Mouse (Mus musculus) kidney, embryonic 14.5 days (tissue): Measurements from ENCODE around the gene Cd93. TPM values are rescaled to one million over a fixed set of nuclear protein-coding genes. Genes with fewer than 3 reads are reported as not detected.
A peak's percentile ranks its signal among the peaks of the same experiment; 100 is the strongest.

Source experiments
- ATAC-seq: fragments of 200-750 bp; cut with Nextera tagmentation; 2 replicates; pipeline ENCODE4 v1.8.0; 2017; ENCODE audit warnings: moderate number of reproducible peaks, mild to moderate bottlenecking, moderate TSS enrichment, moderate library complexity; ENCODE audit not compliant: low FRiP score, low TSS enrichment
- H3K27ac ChIP-seq: fragments of 300-500 bp; sonication (generic); 2 replicates; pipeline ENCODE4 v1.5.1; 2014; ENCODE audit warnings: low read depth, mild to moderate bottlenecking, low read length, moderate library complexity, mixed read lengths
- H3K27me3 ChIP-seq: fragments of 300-500 bp; sonication (generic); 2 replicates; pipeline ENCODE4 v1.6.1; 2014; ENCODE audit warnings: mild to moderate bottlenecking, low read length; ENCODE audit not compliant: control insufficient read depth, insufficient read depth
- H3K36me3 ChIP-seq: fragments of 300-500 bp; sonication (generic); 2 replicates; pipeline ENCODE4 v1.6.1; 2014; ENCODE audit warnings: low read length, mixed read lengths; ENCODE audit not compliant: control insufficient read depth, insufficient read depth
- H3K4me1 ChIP-seq: fragments of 300-500 bp; sonication (generic); 2 replicates; pipeline ENCODE4 v1.6.1; 2014; ENCODE audit warnings: low read length, mixed read lengths; ENCODE audit not compliant: control insufficient read depth, insufficient read depth
- H3K4me2 ChIP-seq: fragments of 300-500 bp; sonication (generic); replicated peaks from 2 replicates; pipeline ENCODE4 v1.6.1; 2014; ENCODE audit warnings: low read depth, mild to moderate bottlenecking, low read length
- H3K4me3 ChIP-seq: fragments of 300-500 bp; sonication (generic); 2 replicates; pipeline ENCODE4 v1.5.1; 2014; ENCODE audit warnings: mild to moderate bottlenecking, low read length
- H3K9ac ChIP-seq: fragments of 300-500 bp; sonication (generic); 2 replicates; pipeline ENCODE4 v1.6.1; 2014; ENCODE audit warnings: low read depth, mild to moderate bottlenecking, low read length, moderate library complexity
- H3K9me3 ChIP-seq: fragments of 300-500 bp; sonication (generic); 2 replicates; pipeline ENCODE4 v1.6.1; 2016; ENCODE audit warnings: low read length; ENCODE audit not compliant: control insufficient read depth
- WGBS: fragments of 180-500 bp; shearing (Covaris S2); extraction: QIAGEN DNeasy Blood & Tissue Kit; methylation state at CpG from one replicate; pipeline ENCODE4 v1.1.7; 2014; 5-methylcytosine and 5-hydroxymethylcytosine counted together
- polyA plus RNA-seq: library from polyadenylated mRNA; unstranded; fragments of >200 nt; fragmentation: Nextera tagmentation; extraction: Ambion mirVana; gene quantifications from 2 replicates; pipeline ENCODE4 v1.2.1, GENCODE M21; 2014

The Cd93 gene
- polyA plus RNA-seq, 1 experiment from 2014 or later: 16.0 TPM

- Histone ChIP-seq H3K9ac (no peak overlapping the region), H3K27ac (no peak overlapping the region), H3K36me3 (no peaks in the 10 kb centered on the region), H3K4me3 (no peak overlapping the region), H3K4me2 (no peak overlapping the region), H3K4me1 (peaks cover 6% of the 10 kb centered on the region; the same call in 1 of the 2 replicates), H3K9me3 (no peaks in the 10 kb centered on the region), H3K27me3 (no peaks in the 10 kb centered on the region)
- ATAC-seq: no peak
- WGBS: 78% methylated on average over 3 of the region's 3 CpGs
Measured at GRCm38 (mm10) chr2:148446446-148446845, 3.1 kb upstream of the Cd93 start.

GRCm38 (mm10) chr2:148445616-148446015 lies 2.3 kb upstream of the Cd93 start:
- H3K9me3 ChIP-seq: no peaks in the 10 kb centered on the region
- peaks cover 6% of the 10 kb centered on the region; the same call in 1 of the 2 replicates for H3K4me1 ChIP-seq
- no peak for ATAC-seq
- H3K36me3 ChIP-seq: no peaks in the 10 kb centered on the region
- no peak overlapping the region for H3K9ac ChIP-seq
- no peaks in the 10 kb centered on the region for H3K27me3 ChIP-seq
- no peak overlapping the region for H3K4me2 ChIP-seq
- WGBS: 89% methylated on average over 1 of the region's 1 CpGs
- H3K27ac ChIP-seq: no peak overlapping the region
- H3K4me3 ChIP-seq: no peak overlapping the region

GRCm38 (mm10) chr2:148444472-148444871 lies 1.1 kb upstream of the Cd93 start:
- H3K27me3 ChIP-seq: no peaks in the 10 kb centered on the region
- H3K36me3 ChIP-seq: no peaks in the 10 kb centered on the region
- no peak overlapping the region for H3K9ac ChIP-seq
- no peak overlapping the region for H3K27ac ChIP-seq
- H3K4me2 ChIP-seq: no peak overlapping the region
- peaks cover 6% of the 10 kb centered on the region; the same call in 1 of the 2 replicates for H3K4me1 ChIP-seq
- WGBS: 59% methylated on average over 1 of the region's 1 CpGs
- H3K4me3 ChIP-seq: no peak overlapping the region
- no peak for ATAC-seq
- H3K9me3 ChIP-seq: no peaks in the 10 kb centered on the region

- 83% methylated on average over 4 of the region's 4 CpGs for WGBS
- no peak for ATAC-seq
- Histone ChIP-seq H3K4me1 (peaks cover 6% of the 10 kb centered on the region; the same call in 1 of the 2 replicates), H3K27ac (peak overlapping the region; percentile 74), H3K4me3 (peak overlapping the region; percentile 28), H3K9me3 (no peaks in the 10 kb centered on the region), H3K27me3 (no peaks in the 10 kb centered on the region), H3K36me3 (no peaks in the 10 kb centered on the region), H3K4me2 (peak overlapping the region; percentile 24), H3K9ac (peak overlapping the region; percentile 45; the same call in 1 of the 2 replicates)
Measured at GRCm38 (mm10) chr2:148442710-148443109, 653 bp downstream of the Cd93 start.

- Histone ChIP-seq H3K27ac (no peak overlapping the region), H3K27me3 (no peaks in the 10 kb centered on the region), H3K4me1 (peaks cover 6% of the 10 kb centered on the region; the same call in 1 of the 2 replicates), H3K9me3 (no peaks in the 10 kb centered on the region), H3K4me2 (peak overlapping the region; percentile 9; the same call in 1 of the 2 replicates), H3K4me3 (peak overlapping the region; percentile 28), H3K9ac (peak overlapping the region; percentile 45; the same call in 1 of the 2 replicates), H3K36me3 (no peaks in the 10 kb centered on the region)
- 82% methylated on average over 4 of the region's 4 CpGs for WGBS
- no peak; the same call in 1 of the 2 replicates for ATAC-seq
Measured at GRCm38 (mm10) chr2:148442172-148442571, 1.2 kb downstream of the Cd93 start.

- H3K9ac ChIP-seq: peak overlapping the region; percentile 23; the same call in 1 of the 2 replicates
Measured at GRCm38 (mm10) chr2:148441421-148441820, 1.9 kb downstream of the Cd93 start.

GRCm38 (mm10) chr2:148439691-148440276 lies 3.6 kb downstream of the Cd93 start:
- Histone ChIP-seq H3K4me3 (peak overlapping the region; percentile 4; the same call in 1 of the 2 replicates), H3K9ac (no peak overlapping the region), H3K4me1 (peaks cover 6% of the 10 kb centered on the region; the same call in 1 of the 2 replicates), H3K9me3 (no peaks in the 10 kb centered on the region), H3K4me2 (peak overlapping the region; percentile 17; the same call in 1 of the 2 replicates), H3K27ac (no peak overlapping the region), H3K27me3 (no peaks in the 10 kb centered on the region), H3K36me3 (no peaks in the 10 kb centered on the region)
- WGBS: 35% methylated on average over 3 of the region's 3 CpGs
- no peak for ATAC-seq

More at GRCm38 (mm10) chr2:148441421-148441820, 1.9 kb downstream of the Cd93 start:
- peak overlapping the region; percentile 28 for H3K4me3 ChIP-seq
- no peak for ATAC-seq
- H3K9me3 ChIP-seq: no peaks in the 10 kb centered on the region
- no peaks in the 10 kb centered on the region for H3K27me3 ChIP-seq
- 80% methylated on average over 10 of the region's 10 CpGs for WGBS
- peaks cover 6% of the 10 kb centered on the region; the same call in 1 of the 2 replicates for H3K4me1 ChIP-seq
- H3K4me2 ChIP-seq: peak overlapping the region; percentile 9
- no peak overlapping the region for H3K27ac ChIP-seq
- no peaks in the 10 kb centered on the region for H3K36me3 ChIP-seq

- Histone ChIP-seq H3K4me1 (no peaks in the 10 kb centered on the region), H3K4me3 (no peak overlapping the region), H3K9ac (no peak overlapping the region), H3K4me2 (no peak overlapping the region), H3K9me3 (no peaks in the 10 kb centered on the region), H3K27me3 (no peaks in the 10 kb centered on the region), H3K27ac (no peak overlapping the region), H3K36me3 (no peaks in the 10 kb centered on the region)
- ATAC-seq: no peak
- WGBS: 74% methylated on average over 3 of the region's 3 CpGs
Measured at GRCm38 (mm10) chr2:148436285-148436684, 7.1 kb downstream of the Cd93 start.

GRCm38 (mm10) chr2:148432346-148432745 lies 11.0 kb downstream of the Cd93 start:
- ATAC-seq: no peak
- 75% methylated on average over 2 of the region's 2 CpGs for WGBS
- H3K4me2 ChIP-seq: no peak overlapping the region
- H3K27me3 ChIP-seq: no peaks in the 10 kb centered on the region
- H3K9me3 ChIP-seq: no peaks in the 10 kb centered on the region
- no peak overlapping the region for H3K27ac ChIP-seq
- H3K9ac ChIP-seq: no peak overlapping the region
- no peaks in the 10 kb centered on the region for H3K36me3 ChIP-seq
- no peak overlapping the region for H3K4me3 ChIP-seq
- H3K4me1 ChIP-seq: no peaks in the 10 kb centered on the region
